Mouse (Mus musculus) heart, embryonic 12.5 days (tissue): ENCODE measurements around the gene Cnot11. TPM values are rescaled to one million over a fixed set of nuclear protein-coding genes. Genes with fewer than 3 reads are reported as not detected.
"Not testable (repeated sequence)": the region's sequence is repeated elsewhere in the genome, so short reads cannot be mapped to it uniquely, and the experiment has no call there.

Source experiments
- ATAC-seq: fragments of 200-750 bp; cut with Nextera tagmentation; 2 replicates; pipeline ENCODE4 v1.8.0; 2017; ENCODE audit warnings: moderate TSS enrichment, moderate library complexity; ENCODE audit not compliant: insufficient number of reproducible peaks, low FRiP score
- H3K27ac ChIP-seq: fragments of 300-500 bp; sonication (generic); 2 replicates; pipeline ENCODE4 v1.5.1; 2016; ENCODE audit warnings: mild to moderate bottlenecking, moderate library complexity; ENCODE audit not compliant: poor library complexity, severe bottlenecking
- H3K27me3 ChIP-seq: fragments of 300-500 bp; sonication (generic); replicated peaks from 2 replicates; pipeline ENCODE4 v1.6.1; 2016; ENCODE audit warnings: mild to moderate bottlenecking, moderate library complexity
- H3K36me3 ChIP-seq: fragments of 300-500 bp; sonication (generic); 2 replicates; pipeline ENCODE4 v1.6.1; 2016; ENCODE audit warnings: mild to moderate bottlenecking, moderate library complexity
- H3K4me1 ChIP-seq: fragments of 300-500 bp; sonication (generic); replicated peaks from 2 replicates; pipeline ENCODE4 v1.6.1; 2016; ENCODE audit warnings: mild to moderate bottlenecking
- H3K4me2 ChIP-seq: fragments of 300-500 bp; sonication (generic); 2 replicates; pipeline ENCODE4 v1.6.1; 2016; ENCODE audit warnings: mild to moderate bottlenecking, moderate library complexity
- H3K4me3 ChIP-seq: fragments of 300-500 bp; sonication (generic); 2 replicates; pipeline ENCODE4 v1.5.1; 2016; ENCODE audit warnings: mild to moderate bottlenecking
- H3K9ac ChIP-seq: fragments of 300-500 bp; sonication (generic); 2 replicates; pipeline ENCODE4 v1.6.1; 2016; ENCODE audit warnings: mild to moderate bottlenecking, moderate library complexity
- H3K9me3 ChIP-seq: fragments of 300-500 bp; sonication (generic); replicated peaks from 2 replicates; pipeline ENCODE4 v1.6.1; 2016; ENCODE audit warnings: mild to moderate bottlenecking, moderate library complexity
- WGBS: fragments of 180-500 bp; shearing (Covaris S2); methylation state at CpG from one replicate; pipeline ENCODE4 v1.1.7; 2016; 5-methylcytosine and 5-hydroxymethylcytosine counted together
- polyA plus RNA-seq: library from polyadenylated mRNA; unstranded; fragments of >200 nt; fragmentation: Nextera tagmentation; extraction: Ambion mirVana; gene quantifications from 2 replicates; pipeline ENCODE4 v1.2.1, GENCODE M21; 2016

The Cnot11 gene
- polyA plus RNA-seq, 1 experiment from 2014 or later = 22.9 TPM

DNA sequence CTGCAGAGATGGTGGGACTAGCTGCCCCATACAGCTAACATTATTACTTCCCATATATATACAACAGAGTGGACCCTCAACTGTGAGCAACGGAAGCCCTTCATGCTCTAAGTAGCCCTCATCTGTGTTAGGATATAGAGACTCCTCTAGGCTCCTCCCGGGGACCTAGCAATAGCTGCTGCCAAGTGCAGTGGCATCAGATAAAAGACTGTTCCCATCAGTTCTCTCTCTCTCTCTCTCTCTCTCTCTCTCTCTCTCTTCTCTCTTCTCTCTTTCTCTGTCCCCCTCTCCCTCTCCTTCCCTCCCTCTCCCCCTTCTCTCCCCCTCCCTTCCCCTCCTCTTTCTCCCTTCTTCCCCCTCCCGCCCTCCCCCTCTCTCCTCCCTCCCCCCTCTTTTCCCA, 46.4 kb downstream of the Cnot11 start:
- H3K27me3 ChIP-seq = no peaks in the 10 kb centered on the region

DNA sequence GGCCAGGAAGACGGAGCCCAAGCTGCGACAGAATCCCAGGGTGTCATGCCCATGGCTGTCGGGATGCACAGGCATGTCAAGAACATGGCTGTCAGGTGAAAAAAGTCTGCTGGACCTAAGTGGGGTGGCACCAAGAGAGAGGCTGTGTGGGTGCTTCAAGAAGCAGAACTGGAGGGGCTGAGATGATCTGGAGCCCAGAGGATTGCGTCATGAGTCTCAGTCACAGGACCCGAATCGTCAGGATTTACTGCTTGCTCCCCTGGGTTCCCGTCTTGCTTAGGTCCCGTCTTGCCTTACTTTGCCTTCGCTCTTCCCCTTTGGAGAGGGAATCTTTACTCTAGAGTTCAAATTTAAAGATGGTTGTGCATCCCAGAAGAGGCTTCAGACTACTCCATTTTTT, 48.4 kb downstream of the Cnot11 start:
- Histone ChIP-seq H3K27me3 (no peaks in the 10 kb centered on the region), H3K27ac (no peak overlapping the region), H3K9ac (no peak overlapping the region), H3K4me3 (no peak overlapping the region), H3K9me3 (no peaks in the 10 kb centered on the region), H3K36me3 (no peaks in the 10 kb centered on the region), H3K4me1 (no peaks in the 10 kb centered on the region), H3K4me2 (no peak overlapping the region)
- no peak for ATAC-seq
- 80% methylated on average over 9 of the region's 9 CpGs for WGBS

More for the DNA sequence above, 46.4 kb downstream of the Cnot11 start:
- ATAC-seq = no peak
- no peak overlapping the region for H3K4me3 ChIP-seq
- no peak overlapping the region for H3K4me2 ChIP-seq
- H3K27ac ChIP-seq = no peak overlapping the region
- no peaks in the 10 kb centered on the region for H3K9me3 ChIP-seq
- H3K9ac ChIP-seq = no peak overlapping the region
- H3K4me1 ChIP-seq = 0 out of 2 replicates have a peak, but pooled peaks cover 3% of the 10 kb centered on the region
- whole genome bisulfite sequencing = 66% methylated on average over 2 of the region's 3 CpGs
- H3K36me3 ChIP-seq = no peaks in the 10 kb centered on the region

DNA sequence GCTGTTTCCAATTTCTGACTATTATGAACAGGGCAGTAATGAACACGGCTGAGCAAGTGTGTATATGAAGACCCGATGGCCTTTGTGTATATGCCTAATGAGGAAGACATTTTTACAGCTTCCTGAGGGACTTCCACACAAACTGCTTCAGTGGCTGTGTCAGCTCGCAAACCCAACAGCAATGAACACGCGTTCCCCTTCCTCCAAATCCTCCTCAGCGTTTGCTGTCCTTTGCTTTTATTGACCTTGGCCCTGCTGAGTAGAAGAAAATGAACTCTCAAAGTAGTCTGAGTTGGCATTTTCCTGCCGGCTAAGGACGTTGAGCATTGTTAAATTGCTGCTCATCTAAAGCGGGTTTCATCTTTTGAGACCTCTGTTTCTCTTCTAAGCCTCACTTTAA, 50.6 kb downstream of the Cnot11 start:
- ATAC-seq = no peak
- WGBS = 82% methylated on average over 9 of the region's 9 CpGs
- H3K9me3 ChIP-seq = no peaks in the 10 kb centered on the region

DNA sequence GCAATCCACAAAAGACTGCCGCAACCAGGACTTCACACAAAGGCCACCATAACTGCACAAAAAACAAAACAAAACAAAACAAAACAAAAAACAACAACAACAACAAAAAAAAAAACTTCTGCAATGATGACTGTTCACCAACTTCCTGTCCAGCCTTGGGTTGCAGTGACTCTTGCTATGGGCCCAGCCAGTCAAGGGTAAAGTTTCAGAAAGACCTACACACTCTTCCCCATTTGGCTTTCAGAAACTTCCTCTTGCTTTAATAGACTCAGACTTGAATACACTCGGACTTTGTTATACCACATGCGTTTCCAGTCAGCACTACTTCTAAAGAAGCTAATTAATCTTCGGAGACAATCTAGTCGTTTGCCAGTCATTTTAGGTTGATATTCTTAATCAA, 55.4 kb downstream of the Cnot11 start:
- no peak for ATAC-seq
- Histone ChIP-seq H3K4me3 (no peak overlapping the region), H3K4me1 (no peaks in the 10 kb centered on the region), H3K4me2 (no peak overlapping the region), H3K9me3 (no peaks in the 10 kb centered on the region), H3K36me3 (no peaks in the 10 kb centered on the region), H3K27ac (no peak overlapping the region), H3K9ac (no peak overlapping the region), H3K27me3 (no peaks in the 10 kb centered on the region)
- WGBS = 75% methylated on average over 5 of the region's 5 CpGs

More for the DNA sequence above, 50.6 kb downstream of the Cnot11 start:
- Histone ChIP-seq H3K4me2 (no peak overlapping the region), H3K9ac (no peak overlapping the region), H3K36me3 (no peaks in the 10 kb centered on the region), H3K27me3 (no peaks in the 10 kb centered on the region), H3K4me1 (no peaks in the 10 kb centered on the region), H3K27ac (no peak overlapping the region), H3K4me3 (no peak overlapping the region)

DNA sequence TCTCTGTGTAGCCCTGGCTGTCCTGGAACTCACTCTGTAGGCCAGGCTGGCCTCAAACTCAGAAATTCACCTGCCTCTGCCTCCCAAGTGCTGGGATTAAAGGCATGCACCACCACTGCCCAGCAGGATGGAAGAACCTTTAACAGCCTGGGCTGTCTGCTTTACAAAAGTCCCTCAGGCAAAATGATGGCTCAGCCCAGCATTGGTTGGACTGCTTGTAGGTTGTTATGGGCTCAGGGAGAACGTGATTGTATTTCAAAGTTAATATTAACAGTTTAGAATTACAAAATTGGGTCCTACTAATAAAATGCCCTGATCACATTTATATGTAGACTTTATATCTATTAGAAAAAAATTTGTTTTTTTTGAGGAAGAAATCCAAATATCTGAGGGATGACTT, 56.8 kb downstream of the Cnot11 start:
- H3K4me3 ChIP-seq = not testable (repeated sequence)

DNA sequence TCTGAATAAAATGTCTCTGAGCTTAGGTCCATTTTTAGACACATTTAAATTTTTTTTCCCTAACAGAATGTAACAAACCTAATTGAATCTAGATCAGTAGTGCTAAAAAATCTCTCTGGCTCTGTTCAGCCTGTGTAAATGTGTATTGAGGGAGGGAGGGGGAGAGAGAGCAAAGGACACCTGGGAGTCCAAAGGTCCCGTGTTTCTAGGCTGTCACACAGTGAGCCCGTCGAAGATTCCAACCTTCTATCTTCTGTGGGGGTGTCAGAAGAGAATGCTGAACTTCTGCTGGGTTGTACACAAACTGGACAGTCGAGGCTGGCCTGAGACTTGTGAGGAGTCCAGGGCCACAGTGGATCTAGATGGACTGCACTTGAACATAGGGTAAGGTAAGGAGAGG, 57.3 kb downstream of the Cnot11 start:
- Histone ChIP-seq H3K4me3 (no peak overlapping the region), H3K9ac (no peak overlapping the region), H3K36me3 (no peaks in the 10 kb centered on the region), H3K9me3 (no peaks in the 10 kb centered on the region), H3K4me2 (no peak overlapping the region), H3K4me1 (no peaks in the 10 kb centered on the region), H3K27me3 (no peaks in the 10 kb centered on the region), H3K27ac (no peak overlapping the region)
- WGBS = 78% methylated on average over 4 of the region's 4 CpGs
- no peak for ATAC-seq

More for the DNA sequence above, 56.8 kb downstream of the Cnot11 start:
- not testable (repeated sequence) for H3K4me2 ChIP-seq, H3K9ac ChIP-seq, H3K36me3 ChIP-seq, H3K27me3 ChIP-seq, H3K4me1 ChIP-seq, ATAC-seq, H3K9me3 ChIP-seq, H3K27ac ChIP-seq
- 56% methylated on average over 1 of the region's 1 CpGs for WGBS

DNA sequence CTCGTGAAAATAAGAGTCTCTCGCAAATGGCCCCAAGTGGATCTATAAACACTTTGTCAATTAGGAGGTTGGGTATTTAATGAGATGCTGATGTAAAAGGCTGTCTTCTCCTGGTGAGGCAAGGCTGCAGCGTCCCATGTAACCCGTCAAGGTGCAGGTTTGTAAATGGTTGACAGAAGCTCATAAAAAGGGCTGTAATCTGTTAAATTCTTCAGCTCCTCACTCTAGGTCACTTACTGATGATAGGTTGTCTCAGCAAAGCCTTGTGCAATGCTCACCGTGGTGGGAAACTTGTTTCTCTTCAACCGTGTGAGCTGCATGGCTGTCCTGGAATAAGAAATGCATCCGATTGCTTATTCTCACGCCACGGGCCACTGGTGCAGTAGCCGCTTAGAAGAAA, 59.0 kb downstream of the Cnot11 start:
- no peak overlapping the region for H3K27ac ChIP-seq

More for the DNA sequence above, 59.0 kb downstream of the Cnot11 start:
- Histone ChIP-seq H3K36me3 (no peaks in the 10 kb centered on the region), H3K9ac (no peak overlapping the region), H3K4me1 (no peaks in the 10 kb centered on the region), H3K4me2 (no peak overlapping the region), H3K9me3 (no peaks in the 10 kb centered on the region), H3K27me3 (no peaks in the 10 kb centered on the region), H3K4me3 (no peak overlapping the region)
- 78% methylated on average over 10 of the region's 10 CpGs for WGBS
- no peak for ATAC-seq

Other genes starting within 250 kb of the Cnot11 start
- 378 and 396 TPM in 2 replicates for gene Rpl31, start 167.2 kb upstream of the Cnot11 start, polyA plus RNA-seq
- gene Tbc1d8, start 56.2 kb upstream of the Cnot11 start, polyA plus RNA-seq = 14.1 and 15.5 TPM in 2 replicates
- gene Rnf149, start 42.4 kb downstream of the Cnot11 start, polyA plus RNA-seq = 21.0 and 22.0 TPM in 2 replicates
- 0.05 TPM in 2 replicates for gene Creg2, start 116.5 kb downstream of the Cnot11 start, polyA plus RNA-seq
- 0.69 and 1.2 TPM in 2 replicates for gene Rfx8, start 186.0 kb downstream of the Cnot11 start, polyA plus RNA-seq